Mouse (Mus musculus): ENCODE measurements at regions not wholly inside any gene's neighbourhood (a gene's known extent, or its start where the extent isn't known, plus 50 kb on each side); places are given as distances from the start of the nearest gene placed in this dataset.

DNA sequence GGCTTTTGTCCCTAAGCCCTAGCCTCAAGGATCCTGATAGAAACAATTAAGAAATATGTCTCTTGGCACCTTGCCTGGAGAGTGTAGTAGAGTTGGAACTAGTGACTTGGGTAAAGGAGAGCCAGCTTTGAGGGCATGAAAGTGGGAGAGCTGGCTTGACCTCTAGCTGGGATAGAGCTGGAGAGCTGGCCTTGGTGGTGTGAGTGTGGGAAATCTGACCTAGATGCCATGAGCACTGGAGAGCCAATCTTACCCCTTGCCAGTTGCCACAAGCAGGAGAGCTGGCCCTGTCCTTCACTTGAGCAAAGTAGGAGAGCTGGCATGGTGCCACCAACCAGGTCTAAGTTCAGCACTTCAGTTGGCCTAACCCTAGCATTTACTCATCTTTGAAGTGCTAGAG is 995.7 kb downstream of the Gsdmc2 start:
- no peak for TF ChIP-seq POLR2A (IDR thresholded peaks at IDR 0.05; ENCODE audit: insufficient read depth, low read depth, low read length)
- no peak for TF ChIP-seq CTCF (IDR thresholded peaks at IDR 0.05)

Measured in heart, adult 2 months (tissue).